Mouse (Mus musculus) kidney, postnatal 0 days (tissue): ENCODE data around the gene Clcn2. TPM values are rescaled to one million over a fixed set of nuclear protein-coding genes. Genes with fewer than 3 reads are reported as not detected.

Experiments used
- ATAC-seq: fragments of 200-750 bp; cut with Nextera tagmentation; replicated peaks from 2 replicates; pipeline ENCODE4 v1.8.0; 2017; ENCODE audit warnings: low read depth, moderate number of reproducible peaks, moderate TSS enrichment, moderate library complexity; ENCODE audit not compliant: low FRiP score
- DNase-seq: peaks from one replicate; pipeline ENCODE4 v3.0.0-alpha.2; 2016; ENCODE audit warnings: low spot score
- H3K27ac ChIP-seq: fragments of 300-500 bp; sonication (generic); 2 replicates; pipeline ENCODE4 v1.5.1; 2014; ENCODE audit warnings: mild to moderate bottlenecking
- H3K27me3 ChIP-seq: fragments of 300-500 bp; sonication (generic); 2 replicates; pipeline ENCODE4 v1.6.1; 2014; ENCODE audit warnings: low read length, mixed read lengths; ENCODE audit not compliant: insufficient read depth
- H3K36me3 ChIP-seq: fragments of 300-500 bp; sonication (generic); 2 replicates; pipeline ENCODE4 v1.6.1; 2014; ENCODE audit warnings: low read length, mixed read lengths; ENCODE audit not compliant: insufficient read depth
- H3K4me1 ChIP-seq: fragments of 300-500 bp; sonication (generic); replicated peaks from 2 replicates; pipeline ENCODE4 v1.6.1; 2014; ENCODE audit warnings: antibody characterized with exemption, low read length, mixed read lengths; ENCODE audit not compliant: insufficient read depth
- H3K4me2 ChIP-seq: fragments of 300-500 bp; sonication (generic); 2 replicates; pipeline ENCODE4 v1.6.1; 2014; ENCODE audit warnings: mild to moderate bottlenecking, low read length, moderate library complexity, mixed read lengths
- H3K4me3 ChIP-seq: fragments of 300-500 bp; sonication (generic); replicated peaks from 2 replicates; pipeline ENCODE4 v1.5.1; 2014; ENCODE audit warnings: low read depth, low read length
- H3K9ac ChIP-seq: fragments of 300-500 bp; sonication (generic); 2 replicates; pipeline ENCODE4 v1.6.1; 2014; ENCODE audit warnings: low read depth, low read length
- H3K9me3 ChIP-seq: fragments of 300-500 bp; sonication (generic); replicated peaks from 2 replicates; pipeline ENCODE4 v1.6.1; 2016; ENCODE audit warnings: low read length, inconsistent platforms, mixed read lengths
- CTCF ChIP-seq: IDR thresholded peaks from 2 replicates; pipeline ENCODE4 v1.5.1; 2016; ENCODE audit warnings: antibody characterized with exemption, low read depth, mild to moderate bottlenecking, moderate library complexity
- WGBS: fragments of 180-500 bp; shearing (Covaris S2); extraction: QIAGEN DNeasy Blood & Tissue Kit; methylation state at CpG from one replicate; pipeline ENCODE4 v1.1.7; 2014; 5-methylcytosine and 5-hydroxymethylcytosine counted together
- polyA plus RNA-seq: library from polyadenylated mRNA; unstranded; fragments of >200 nt; fragmentation: Nextera tagmentation; extraction: Ambion mirVana; gene quantifications from 2 replicates; pipeline ENCODE4 v1.2.1, GENCODE M21; 2015

Gene Clcn2
- polyA plus RNA-seq, 1 experiment from 2014 or later = 10.7 TPM

DNA sequence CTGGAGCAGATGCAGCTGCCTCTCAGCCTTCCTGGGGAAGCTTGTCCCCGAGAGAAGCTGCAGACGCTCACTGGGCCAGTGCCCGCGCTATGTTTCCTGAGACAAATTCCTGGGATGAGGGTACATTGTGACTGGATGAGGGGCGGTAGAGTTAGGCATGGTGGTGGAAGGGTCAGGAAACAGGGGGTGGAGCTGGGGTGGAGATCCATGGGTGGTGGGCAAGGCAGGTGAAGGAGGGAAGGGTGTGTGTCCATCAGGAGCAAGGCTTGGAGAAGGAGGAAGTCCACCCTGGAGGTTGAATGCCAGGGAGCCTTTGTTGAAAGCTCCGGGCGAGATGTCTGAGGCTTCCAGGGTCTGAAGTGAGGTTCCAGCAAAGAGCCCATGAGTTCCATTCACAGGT is 7.8 kb upstream of the Clcn2 start:
- Histone ChIP-seq H3K4me2 (no peak overlapping the region), H3K27me3 (no peaks in the 10 kb centered on the region), H3K4me1 (no peaks in the 10 kb centered on the region), H3K36me3 (peaks cover 10% of the 10 kb centered on the region), H3K4me3 (no peak overlapping the region), H3K9ac (no peak overlapping the region), H3K9me3 (no peaks in the 10 kb centered on the region), H3K27ac (no peak overlapping the region)
- ATAC-seq = no peak
- 83% methylated on average over 7 of the region's 7 CpGs for WGBS
- no peak for TF ChIP-seq CTCF
- no peak for DNase-seq

DNA sequence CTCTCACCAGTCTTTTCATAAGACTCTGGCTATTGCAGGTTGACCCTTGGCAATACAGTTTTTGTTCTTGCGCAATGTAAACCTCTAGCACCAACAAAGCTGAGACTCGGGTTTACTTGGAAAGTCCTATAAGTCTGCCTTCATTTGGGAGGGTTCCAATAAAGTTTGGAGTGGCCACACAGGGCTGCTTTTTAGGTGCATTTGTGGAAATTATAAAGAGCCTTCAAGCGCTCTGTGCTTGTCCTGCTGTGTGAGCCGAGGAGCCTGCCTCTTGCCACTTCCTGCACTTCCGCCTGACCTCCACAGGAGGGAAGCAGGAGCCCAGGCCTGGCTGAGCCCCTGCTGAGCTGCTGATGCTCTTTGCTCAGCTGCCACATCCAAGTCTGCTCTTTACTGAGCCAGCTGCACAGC is 6.8 kb upstream of the Clcn2 start:
- peak; percentile 90 for TF ChIP-seq CTCF
- H3K9ac ChIP-seq = no peak overlapping the region
- no peak overlapping the region for H3K4me2 ChIP-seq
- H3K27me3 ChIP-seq = no peaks in the 10 kb centered on the region
- H3K36me3 ChIP-seq = peaks cover 16% of the 10 kb centered on the region
- no peaks in the 10 kb centered on the region for H3K4me1 ChIP-seq
- peak; percentile 76 for ATAC-seq
- no peak overlapping the region for H3K27ac ChIP-seq
- no peaks in the 10 kb centered on the region for H3K9me3 ChIP-seq
- no peak overlapping the region for H3K4me3 ChIP-seq
- peak; percentile 87 for DNase-seq
- 34% methylated on average over 5 of the region's 5 CpGs for WGBS

DNA sequence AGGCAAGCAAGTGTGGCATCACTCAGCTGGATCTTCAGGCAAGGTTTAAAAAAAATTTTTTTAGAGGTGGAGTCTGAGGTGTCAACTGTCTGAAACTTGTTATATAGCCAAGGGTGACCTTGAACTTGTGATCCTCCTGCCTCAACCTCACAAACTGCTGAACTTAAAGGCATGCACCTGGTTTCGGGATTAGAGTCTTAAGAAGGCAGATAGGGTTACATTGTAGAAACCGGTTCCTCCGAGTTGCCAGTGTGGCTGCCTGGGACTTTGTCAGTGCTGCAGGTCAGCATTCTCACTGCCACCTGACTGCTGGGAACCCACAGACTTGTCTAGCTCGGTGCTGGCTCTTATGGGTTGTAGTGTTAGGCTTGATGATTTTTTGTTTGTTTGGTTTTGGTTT is 5.7 kb upstream of the Clcn2 start:
- Histone ChIP-seq H3K9ac (no peak overlapping the region), H3K4me1 (0 out of 2 replicates have a peak, but pooled peaks cover 6% of the 10 kb centered on the region), H3K9me3 (no peaks in the 10 kb centered on the region), H3K27ac (no peak overlapping the region), H3K4me3 (no peak overlapping the region), H3K36me3 (peaks cover 16% of the 10 kb centered on the region), H3K27me3 (no peaks in the 10 kb centered on the region), H3K4me2 (no peak overlapping the region)
- WGBS = 40% methylated on average over 4 of the region's 4 CpGs
- no peak for TF ChIP-seq CTCF
- no peak for DNase-seq
- no peak for ATAC-seq

DNA sequence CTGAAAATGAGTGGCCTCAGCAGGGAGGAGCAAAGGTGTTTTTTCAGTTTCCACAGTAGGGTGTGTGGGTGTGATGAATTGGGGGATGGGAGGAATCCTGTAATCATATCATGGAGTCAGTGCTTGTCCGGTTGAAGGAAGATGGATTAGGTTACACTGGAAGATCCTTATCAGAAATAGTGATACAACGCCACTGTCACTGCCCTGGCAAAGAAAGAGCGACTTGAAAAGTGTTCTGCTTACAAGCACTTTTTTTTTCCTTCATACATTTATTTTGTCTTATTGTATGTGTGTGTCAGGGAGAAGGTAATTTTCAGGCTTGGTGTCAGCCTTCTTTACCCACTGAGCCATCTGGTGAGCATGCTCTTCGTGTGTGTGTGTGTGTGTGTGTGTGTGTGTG is 5.2 kb upstream of the Clcn2 start:
- peaks cover 16% of the 10 kb centered on the region for H3K36me3 ChIP-seq
- H3K4me2 ChIP-seq = no peak overlapping the region
- no peak for ATAC-seq
- H3K9ac ChIP-seq = no peak overlapping the region
- H3K4me1 ChIP-seq = 0 out of 2 replicates have a peak, but pooled peaks cover 6% of the 10 kb centered on the region
- H3K27me3 ChIP-seq = no peaks in the 10 kb centered on the region
- no peak overlapping the region for H3K27ac ChIP-seq
- DNase-seq = no peak
- no peak overlapping the region for H3K4me3 ChIP-seq
- no peak for TF ChIP-seq CTCF
- no peaks in the 10 kb centered on the region for H3K9me3 ChIP-seq
- 55% methylated on average over 4 of the region's 4 CpGs for WGBS

DNA sequence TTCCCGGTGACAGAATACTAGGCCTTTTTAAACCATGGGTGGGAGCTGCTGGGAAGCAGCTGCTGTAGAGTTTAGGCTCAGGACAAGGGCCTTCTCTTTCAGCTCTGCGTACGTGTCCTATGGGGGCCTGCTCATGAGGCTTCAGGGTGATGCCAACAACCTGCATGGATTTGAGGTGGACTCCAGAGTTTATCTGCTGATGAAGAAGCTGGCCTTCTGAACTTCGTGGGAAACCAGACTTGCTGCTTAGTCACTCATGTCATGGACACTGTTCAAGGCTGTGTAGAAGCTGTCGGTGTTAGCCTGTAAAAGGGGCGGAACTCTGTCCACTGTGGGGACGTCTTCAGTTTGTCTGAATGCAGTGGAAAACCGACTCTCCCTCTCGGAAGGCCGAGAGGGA is 4.3 kb upstream of the Clcn2 start:
- TF ChIP-seq CTCF = no peak
- Histone ChIP-seq H3K27me3 (no peaks in the 10 kb centered on the region), H3K4me3 (no peak overlapping the region), H3K4me2 (no peak overlapping the region), H3K9ac (no peak overlapping the region), H3K36me3 (peaks cover 16% of the 10 kb centered on the region), H3K4me1 (peaks cover 6% of the 10 kb centered on the region; the same call in 1 of the 2 replicates), H3K9me3 (no peaks in the 10 kb centered on the region), H3K27ac (no peak overlapping the region)
- WGBS = 83% methylated on average over 10 of the region's 10 CpGs
- DNase-seq = no peak
- no peak for ATAC-seq

DNA sequence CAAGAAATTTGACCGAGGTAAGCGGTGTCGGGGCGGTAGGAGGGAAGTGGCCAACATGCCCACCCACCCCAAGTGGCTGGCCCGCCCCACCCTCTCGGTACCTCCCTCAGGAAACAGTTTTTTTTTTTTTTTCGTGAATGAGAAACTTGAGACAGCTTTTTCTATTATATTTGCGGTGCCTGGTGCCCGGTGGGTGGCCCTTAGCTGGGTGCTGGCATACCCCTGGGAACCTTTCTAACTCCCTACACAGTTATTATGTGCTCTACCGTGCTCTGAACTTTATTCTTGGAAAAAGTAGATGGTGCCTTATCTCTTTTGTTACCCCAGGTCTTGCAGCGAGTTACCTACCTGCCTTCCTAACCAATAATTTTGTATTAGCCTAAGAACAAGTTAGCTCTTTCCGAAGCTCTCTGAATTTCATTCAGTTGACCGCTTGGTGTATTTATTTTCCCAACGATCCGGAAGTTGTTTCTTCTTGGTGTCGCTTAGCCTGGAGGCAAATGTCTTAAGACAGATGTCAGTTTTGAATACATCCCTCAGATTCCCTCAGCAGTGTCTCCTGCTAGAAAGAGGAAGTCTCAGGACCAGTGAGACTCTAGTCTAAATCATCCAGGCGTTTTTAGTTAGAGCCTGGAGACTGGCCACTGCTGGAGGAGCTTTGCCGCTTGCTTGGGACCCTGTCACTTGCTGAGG is 578 bp upstream of the Clcn2 start:
- Histone ChIP-seq H3K27me3 (no peaks in the 10 kb centered on the region), H3K4me2 (peak overlapping the region; percentile 92), H3K4me1 (peaks cover 15% of the 10 kb centered on the region), H3K4me3 (peak overlapping the region; percentile 55), H3K9me3 (no peaks in the 10 kb centered on the region), H3K9ac (peak overlapping the region; percentile 71), H3K36me3 (peaks cover 16% of the 10 kb centered on the region), H3K27ac (peak overlapping the region; percentile 97)
- 2% methylated on average over 18 of the region's 18 CpGs for WGBS
- no peak for DNase-seq
- TF ChIP-seq CTCF = no peak
- peak; percentile 10 for ATAC-seq

DNA sequence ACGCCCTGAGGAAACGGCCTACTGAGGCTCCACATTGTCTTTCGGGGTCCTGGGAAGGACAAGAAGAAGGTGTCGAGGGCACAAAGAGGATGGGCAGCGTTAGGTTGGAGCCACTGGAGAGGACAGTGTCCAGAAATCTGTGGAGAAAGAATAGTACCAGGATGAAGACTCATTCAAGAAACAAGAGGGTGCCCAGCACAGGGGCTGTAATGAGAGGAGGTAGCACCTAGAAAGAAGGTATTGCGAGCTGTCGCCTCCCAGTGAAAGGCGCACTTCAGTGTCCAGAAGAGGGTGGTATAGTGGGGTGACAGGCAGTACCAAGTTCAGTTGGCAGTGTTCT is 735 bp downstream of the Clcn2 start:
- Histone ChIP-seq H3K4me1 (peaks cover 15% of the 10 kb centered on the region), H3K9me3 (no peaks in the 10 kb centered on the region), H3K27me3 (no peaks in the 10 kb centered on the region), H3K9ac (peak overlapping the region; percentile 71), H3K36me3 (peaks cover 22% of the 10 kb centered on the region), H3K4me3 (peak overlapping the region; percentile 55), H3K4me2 (peak overlapping the region; percentile 92), H3K27ac (peak overlapping the region; percentile 97)
- no peak for TF ChIP-seq CTCF
- DNase-seq = no peak
- 0% methylated on average over 8 of the region's 8 CpGs for WGBS
- ATAC-seq = no peak
